Mouse (Mus musculus): ENCODE results near the gene Suv39h2.
A peak's percentile ranks its signal among the peaks of the same experiment; 100 is the strongest.

Suv39h2 gene

GRCm38 (mm10) chr2:3474861-3475283 lies at the start of gene Suv39h2:
Gene Suv39h2, minus strand, starts transcription at chr2:3475031.
- peak; percentile 100 for DNase-seq

- DNase-seq, result no peak
Measured at GRCm38 (mm10) chr2:3522558-3522957, 47.7 kb upstream of the Suv39h2 start.

- DNase-seq, result peak; percentile 100
Measured at GRCm38 (mm10) chr2:3512552-3513454, 38.0 kb upstream of the Suv39h2 start, which contains the start of the genes Gm45902, Hspa14 and Cdnf. Gene Gm45902, minus strand, starts transcription at chr2:3512790. Gene Hspa14, minus strand, starts transcription at chr2:3512814. Gene Cdnf, plus strand, starts transcription at chr2:3513030.

GRCm38 (mm10) chr2:3512076-3512475 lies 37.2 kb upstream of the Suv39h2 start:
- DNase-seq, result no peak

GRCm38 (mm10) chr2:3500886-3501285 lies 26.1 kb upstream of the Suv39h2 start:
- no peak for DNase-seq

GRCm38 (mm10) chr2:3499543-3499942 lies 24.7 kb upstream of the Suv39h2 start:
- no peak for DNase-seq

- no peak for DNase-seq
Measured at GRCm38 (mm10) chr2:3493833-3494409, 19.1 kb upstream of the Suv39h2 start.

- no peak for DNase-seq
Measured at GRCm38 (mm10) chr2:3489816-3490215, 15.0 kb upstream of the Suv39h2 start.

- no peak for DNase-seq
Measured at GRCm38 (mm10) chr2:3480239-3480638, 5.4 kb upstream of the Suv39h2 start.

GRCm38 (mm10) chr2:3475746-3476251 lies 968 bp upstream of the Suv39h2 start:
- peak; percentile 85 for DNase-seq

GRCm38 (mm10) chr2:3474361-3474805 lies 448 bp downstream of the Suv39h2 start:
- DNase-seq, result peak; percentile 93

- DNase-seq, result no peak
Measured at GRCm38 (mm10) chr2:3473891-3474290, 940 bp downstream of the Suv39h2 start.

- peak; percentile 50 for DNase-seq
Measured at GRCm38 (mm10) chr2:3456590-3456989, 18.2 kb downstream of the Suv39h2 start.

GRCm38 (mm10) chr2:3453096-3453495 lies 21.7 kb downstream of the Suv39h2 start:
- no peak for DNase-seq

- DNase-seq, result peak; percentile 39
Measured at GRCm38 (mm10) chr2:3449431-3449830, 25.4 kb downstream of the Suv39h2 start.

- DNase-seq, result peak; percentile 27
Measured at GRCm38 (mm10) chr2:3445984-3446383, 28.8 kb downstream of the Suv39h2 start.

GRCm38 (mm10) chr2:3444206-3444605 lies 30.6 kb downstream of the Suv39h2 start:
- DNase-seq, result peak; percentile 77

- DNase-seq, result peak; percentile 78
Measured at GRCm38 (mm10) chr2:3437956-3438355, 36.9 kb downstream of the Suv39h2 start.

- DNase-seq, result peak; percentile 68
Measured at GRCm38 (mm10) chr2:3435369-3436061, 39.3 kb downstream of the Suv39h2 start.

- DNase-seq, result peak; percentile 83
Measured at GRCm38 (mm10) chr2:3430956-3431355, 43.9 kb downstream of the Suv39h2 start.

GRCm38 (mm10) chr2:3424579-3424910 lies 50.3 kb downstream of the Suv39h2 start:
- DNase-seq, result no peak

- DNase-seq, result peak; percentile 100
Measured at GRCm38 (mm10) chr2:3423841-3424578, 50.8 kb downstream of the Suv39h2 start, which contains the start of gene Dclre1c. Gene Dclre1c, plus strand, starts transcription at chr2:3424131.

All from heart, adult 11 months (tissue).